Mouse (Mus musculus) cortical plate, adult 2 months (tissue): ENCODE measurements at regions not wholly inside any gene's neighbourhood (a gene's known extent, or its start where the extent isn't known, plus 50 kb on each side); places are given as distances from the start of the nearest gene placed in this dataset.

ENCODE experiments used
- H3K27ac ChIP-seq: fragments of 200-500 bp; 2 replicates; pipeline ENCODE4 v1.5.1; 2012; ENCODE audit warnings: low read length, control low read depth, inconsistent platforms; ENCODE audit not compliant: insufficient read depth
- H3K4me1 ChIP-seq: fragments of 200-500 bp; 2 replicates; pipeline ENCODE4 v1.6.1; 2011; ENCODE audit warnings: low read length; ENCODE audit not compliant: control insufficient read depth, insufficient read depth
- H3K4me3 ChIP-seq: fragments of 200-500 bp; 2 replicates; pipeline ENCODE4 v1.5.1; 2011; ENCODE audit warnings: mild to moderate bottlenecking, low read length, control low read depth; ENCODE audit not compliant: insufficient read depth
- CTCF ChIP-seq: fragments of 200-500 bp; IDR thresholded peaks from 2 replicates; pipeline ENCODE4 v1.5.1; 2011; ENCODE audit warnings: mild to moderate bottlenecking, control low read depth, low read length; ENCODE audit not compliant: insufficient read depth; ENCODE audit errors: extremely low read depth
- POLR2A ChIP-seq: fragments of 200-500 bp; IDR thresholded peaks from 2 replicates; pipeline ENCODE4 v1.6.1; 2011; ENCODE audit warnings: mild to moderate bottlenecking, low read length, control low read depth; ENCODE audit not compliant: insufficient read depth; ENCODE audit errors: extremely low read depth

DNA sequence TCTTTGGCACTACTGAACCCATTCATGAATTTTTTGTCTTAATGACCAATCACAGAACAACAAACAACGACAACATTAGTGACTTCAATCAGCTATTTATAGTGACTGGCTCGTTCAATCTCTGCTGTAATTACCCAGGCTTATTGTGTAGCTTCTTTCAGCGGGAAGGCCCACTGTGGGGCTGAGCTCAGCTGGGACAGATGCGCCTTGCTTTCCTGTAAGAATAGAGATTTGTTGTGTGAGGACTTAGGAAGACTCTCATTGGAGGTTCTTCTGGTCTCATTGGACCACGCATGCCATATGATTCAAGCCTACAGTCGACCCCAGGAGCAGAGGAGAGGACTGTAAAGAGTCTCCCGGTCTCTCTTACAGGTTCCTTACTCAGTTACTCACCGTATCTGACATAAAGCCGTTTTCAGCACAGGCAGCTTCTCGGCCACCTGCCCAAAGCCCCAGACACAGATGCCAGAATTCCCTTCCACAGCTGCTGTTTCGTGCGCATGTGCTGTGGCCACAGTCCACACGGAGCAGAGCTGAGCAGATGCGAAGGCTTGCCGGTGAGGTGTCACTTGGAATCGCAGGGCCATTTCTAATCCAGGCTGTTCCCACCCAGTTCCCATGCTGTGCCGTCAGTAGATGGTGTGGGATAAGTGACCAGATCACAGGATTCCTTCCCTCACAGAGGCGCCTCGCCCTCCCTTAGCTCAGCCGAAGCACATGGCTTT lies 145.5 kb upstream of the Frmd6 start:
- Histone ChIP-seq H3K27ac (no peak overlapping the region), H3K4me1 (0 out of 2 replicates have a peak, but pooled peaks cover 1% of the 10 kb centered on the region)

DNA sequence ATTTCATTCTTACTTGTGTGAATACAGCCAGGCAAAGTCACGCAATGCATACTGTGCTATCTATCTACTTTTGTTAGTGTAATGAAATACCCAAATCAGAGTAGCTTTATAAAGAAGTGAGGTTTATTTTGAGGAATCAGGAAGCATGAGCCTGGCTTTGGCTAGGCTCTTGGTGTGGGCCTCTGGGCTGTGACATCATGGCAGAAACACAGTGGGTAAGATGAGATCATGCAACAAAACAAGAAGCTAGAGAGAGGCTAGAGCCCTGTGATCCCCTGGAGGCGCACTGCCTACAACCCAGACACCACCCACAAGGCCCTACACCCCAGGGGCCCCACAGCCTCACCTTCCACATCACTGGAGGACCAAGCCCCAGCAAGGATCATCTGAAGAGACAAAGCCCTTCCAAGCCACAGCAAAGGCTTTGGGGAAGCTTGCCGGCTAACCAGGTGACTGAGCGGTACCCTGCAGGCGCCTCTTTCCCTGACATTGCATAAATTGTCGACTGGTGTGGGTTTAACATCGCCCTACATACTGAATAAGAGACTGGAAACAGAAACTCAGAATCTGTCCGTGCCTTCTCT lies 143.8 kb upstream of the Frmd6 start:
- H3K4me3 ChIP-seq = no peak overlapping the region
- peaks cover 3% of the 10 kb centered on the region for H3K4me1 ChIP-seq
- no peak for TF ChIP-seq POLR2A
- no peak for TF ChIP-seq CTCF
- no peak overlapping the region for H3K27ac ChIP-seq

More for the DNA sequence above, 145.5 kb upstream of the Frmd6 start:
- no peak for TF ChIP-seq POLR2A
- TF ChIP-seq CTCF = no peak
- no peak overlapping the region for H3K4me3 ChIP-seq

DNA sequence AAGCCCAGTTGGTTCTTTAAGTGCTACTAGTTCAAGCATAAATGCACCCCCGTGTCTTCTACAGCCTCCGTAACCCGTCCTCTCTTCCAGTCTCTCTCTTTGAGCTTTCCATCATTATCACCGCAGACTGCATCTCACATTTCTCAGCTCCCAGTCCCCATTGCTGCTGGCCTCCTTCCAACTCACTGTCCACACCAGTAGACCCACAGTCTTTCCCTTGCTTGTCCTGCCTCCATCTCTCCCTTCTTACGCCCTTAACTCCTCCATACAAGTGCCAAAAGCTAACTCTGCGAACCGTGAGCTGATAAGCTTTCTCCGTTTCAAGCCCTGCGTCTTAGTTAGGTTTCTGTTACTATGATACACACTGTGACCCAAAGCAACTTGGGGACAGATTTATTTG lies 141.0 kb upstream of the Frmd6 start:
- Histone ChIP-seq H3K4me1 (peaks cover 4% of the 10 kb centered on the region), H3K4me3 (no peak overlapping the region), H3K27ac (no peak overlapping the region)
- TF ChIP-seq POLR2A = no peak
- TF ChIP-seq CTCF = no peak

DNA sequence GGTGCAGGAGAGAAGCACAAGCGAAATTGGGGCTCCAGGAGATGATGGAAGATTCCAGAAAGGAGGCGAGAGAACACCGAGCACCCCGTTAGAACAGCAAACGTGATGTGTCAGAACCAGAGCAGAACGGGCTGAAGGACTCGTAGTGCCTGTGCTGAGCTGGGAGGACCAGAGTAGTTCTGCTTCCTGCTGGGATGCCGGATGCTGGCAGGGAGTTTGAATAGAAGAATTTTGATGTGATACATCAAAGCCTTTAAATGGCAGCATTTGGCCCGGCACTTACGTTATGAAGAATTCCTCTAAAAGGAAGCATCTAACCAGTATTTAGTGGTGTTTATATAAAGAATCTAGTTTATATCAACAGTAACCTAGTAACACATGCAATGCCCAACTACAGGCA lies 139.9 kb upstream of the Frmd6 start:
- H3K4me1 ChIP-seq = peaks cover 4% of the 10 kb centered on the region
- H3K4me3 ChIP-seq = no peak overlapping the region
- no peak for TF ChIP-seq CTCF
- TF ChIP-seq POLR2A = no peak
- H3K27ac ChIP-seq = no peak overlapping the region

DNA sequence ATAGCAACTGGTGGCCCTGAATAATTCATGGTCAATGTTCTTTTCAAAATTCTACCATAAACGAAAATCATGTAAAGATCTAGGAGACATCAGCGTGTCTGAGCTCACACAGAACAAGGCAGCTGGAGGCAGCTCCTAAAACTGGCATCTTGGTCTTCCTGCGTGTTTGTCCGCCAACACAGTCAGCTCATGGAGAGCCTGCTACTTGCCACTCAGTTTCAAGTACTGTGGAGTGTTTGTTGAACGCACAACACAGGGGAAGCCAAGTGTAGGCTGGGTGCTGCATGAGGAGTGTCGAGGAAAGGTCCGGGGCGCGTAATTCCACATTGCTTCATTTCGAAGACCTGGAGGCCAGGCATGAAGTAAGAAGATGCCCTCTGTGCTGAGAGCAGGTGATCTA lies 139.0 kb upstream of the Frmd6 start:
- TF ChIP-seq CTCF = no peak
- no peak for TF ChIP-seq POLR2A
- no peak overlapping the region for H3K27ac ChIP-seq
- no peak overlapping the region for H3K4me3 ChIP-seq
- H3K4me1 ChIP-seq = peaks cover 4% of the 10 kb centered on the region

DNA sequence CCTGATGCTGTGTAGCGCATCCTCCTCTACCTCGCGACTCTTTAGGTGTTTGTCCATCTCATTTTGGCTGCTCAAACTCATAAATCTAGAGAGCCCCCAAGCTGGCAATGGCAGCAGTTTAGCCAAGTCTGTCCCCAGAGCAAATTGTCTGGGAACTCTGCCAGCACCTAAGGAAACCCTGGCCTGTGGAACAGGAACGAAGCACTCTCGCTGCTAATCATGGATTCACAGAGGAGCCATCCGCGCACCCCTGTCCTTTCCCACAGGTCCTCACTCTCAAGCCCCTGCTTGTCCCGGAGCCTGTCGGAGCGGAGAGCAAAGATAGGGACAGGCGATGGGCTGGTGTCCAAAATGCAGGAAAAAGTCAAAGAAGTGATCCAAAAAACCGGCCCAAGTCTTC lies 138.3 kb upstream of the Frmd6 start:
- TF ChIP-seq CTCF = no peak
- TF ChIP-seq POLR2A = no peak
- Histone ChIP-seq H3K4me1 (peaks cover 4% of the 10 kb centered on the region), H3K4me3 (no peak overlapping the region), H3K27ac (no peak overlapping the region)

DNA sequence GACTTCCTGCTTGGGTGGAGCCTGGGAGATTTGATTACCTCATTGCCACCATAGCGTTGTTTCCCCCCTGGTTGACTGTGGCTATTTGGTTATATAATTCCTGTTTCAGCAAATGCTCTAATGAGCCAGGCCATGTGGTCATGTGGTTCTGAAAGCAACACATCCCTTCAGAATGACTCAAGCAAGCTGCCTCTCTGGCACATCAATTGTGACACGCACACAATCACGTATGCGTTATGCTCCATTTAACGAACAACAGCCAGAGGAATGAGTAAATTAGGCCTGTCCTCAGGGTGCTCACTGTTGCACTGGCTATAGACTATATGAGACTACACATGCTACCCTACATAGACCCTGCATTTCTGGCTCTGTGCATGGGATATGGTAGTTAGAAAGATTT lies 130.2 kb upstream of the Frmd6 start:
- H3K27ac ChIP-seq = no peak overlapping the region
- peaks cover 6% of the 10 kb centered on the region; the same call in 1 of the 2 replicates for H3K4me1 ChIP-seq
- no peak overlapping the region for H3K4me3 ChIP-seq
- no peak for TF ChIP-seq CTCF
- TF ChIP-seq POLR2A = no peak

DNA sequence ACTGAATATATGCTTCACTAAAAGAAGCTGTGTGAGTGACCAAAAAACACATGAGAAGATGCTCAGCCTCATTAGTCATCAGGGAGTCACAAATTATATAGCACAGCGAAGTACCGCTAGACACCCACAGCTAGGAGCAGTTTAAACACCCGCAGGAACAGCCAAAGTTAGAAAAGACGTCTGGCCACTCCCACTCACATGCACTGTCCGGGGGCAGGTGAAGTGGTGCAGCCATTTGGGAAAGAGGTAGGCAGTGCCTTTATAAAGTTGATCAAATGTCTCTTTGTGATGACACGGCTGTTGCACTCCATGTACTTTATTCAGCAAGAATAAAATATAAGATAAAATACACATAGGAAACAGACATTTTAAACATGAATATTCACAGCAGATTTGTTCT lies 129.1 kb upstream of the Frmd6 start:
- TF ChIP-seq CTCF (no peak), POLR2A (no peak)
- Histone ChIP-seq H3K4me1 (peaks cover 6% of the 10 kb centered on the region; the same call in 1 of the 2 replicates), H3K27ac (no peak overlapping the region), H3K4me3 (no peak overlapping the region)

DNA sequence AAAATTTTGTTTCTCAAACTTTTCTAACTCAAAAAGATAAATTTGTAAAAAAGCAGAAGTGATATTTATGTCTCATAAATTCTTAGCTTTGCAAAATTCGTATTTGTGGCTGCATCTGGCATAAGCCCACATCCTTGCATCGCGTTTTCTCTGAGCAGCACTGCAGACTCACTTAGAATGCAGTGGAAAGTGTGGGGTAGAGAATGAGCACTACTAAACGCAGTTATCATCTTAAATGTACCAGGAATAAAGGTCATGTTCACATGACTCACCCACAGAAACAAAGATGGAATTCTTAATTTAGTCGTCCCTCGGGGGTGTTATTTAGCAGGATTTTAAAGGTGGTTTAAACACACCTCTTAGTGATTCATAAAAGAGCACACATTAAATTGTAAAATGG lies 126.8 kb upstream of the Frmd6 start:
- Histone ChIP-seq H3K4me3 (no peak overlapping the region), H3K4me1 (peaks cover 7% of the 10 kb centered on the region; the same call in 1 of the 2 replicates), H3K27ac (0 out of 2 replicates have a peak overlapping the region, but pooled peaks have one; percentile 22)
- TF ChIP-seq POLR2A (no peak), CTCF (no peak)

DNA sequence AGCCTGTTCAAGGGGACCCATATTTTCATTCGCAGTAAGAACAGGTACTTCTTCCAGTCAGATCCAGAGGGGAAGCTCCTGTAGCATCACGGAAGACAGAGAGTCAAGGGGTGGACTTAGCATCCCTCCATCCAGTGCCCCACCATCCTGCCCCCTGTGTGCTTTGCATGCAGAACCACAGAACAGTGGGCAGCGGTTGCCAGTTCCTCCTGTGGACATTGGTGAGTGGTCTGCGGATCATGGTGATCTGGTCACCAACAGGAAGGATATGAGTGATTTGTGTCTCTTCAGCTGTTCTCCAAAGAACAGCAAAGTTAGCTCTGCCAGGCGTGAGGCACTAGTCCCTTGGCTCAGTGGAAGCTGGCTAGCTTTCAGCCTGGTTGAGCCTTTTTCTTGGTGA lies 122.8 kb upstream of the Frmd6 start:
- Histone ChIP-seq H3K4me1 (peaks cover 4% of the 10 kb centered on the region; the same call in 1 of the 2 replicates), H3K4me3 (no peak overlapping the region), H3K27ac (no peak overlapping the region)
- TF ChIP-seq POLR2A (no peak), CTCF (no peak)
